Mouse (Mus musculus) liver, postnatal 0 days (tissue): ENCODE results near the gene Gpalpp1.

Experiments used
- CTCF ChIP-seq: sonication (generic); IDR thresholded peaks from 2 replicates; pipeline ENCODE4 v1.5.1; 2016; ENCODE audit warnings: antibody characterized with exemption, low read depth
- EP300 ChIP-seq: IDR thresholded peaks from 2 replicates; pipeline ENCODE4 v1.6.1; 2016; ENCODE audit warnings: antibody characterized with exemption, low read depth, mild to moderate bottlenecking

GRCm38 (mm10) chr14:76150499-76150898 lies 39.9 kb upstream of the Gpalpp1 start:
- no peak for TF ChIP-seq CTCF
- no peak for TF ChIP-seq EP300
